Comparison of ENCODE assay signal across 8 mouse cellular contexts in the genomic region with DNA sequence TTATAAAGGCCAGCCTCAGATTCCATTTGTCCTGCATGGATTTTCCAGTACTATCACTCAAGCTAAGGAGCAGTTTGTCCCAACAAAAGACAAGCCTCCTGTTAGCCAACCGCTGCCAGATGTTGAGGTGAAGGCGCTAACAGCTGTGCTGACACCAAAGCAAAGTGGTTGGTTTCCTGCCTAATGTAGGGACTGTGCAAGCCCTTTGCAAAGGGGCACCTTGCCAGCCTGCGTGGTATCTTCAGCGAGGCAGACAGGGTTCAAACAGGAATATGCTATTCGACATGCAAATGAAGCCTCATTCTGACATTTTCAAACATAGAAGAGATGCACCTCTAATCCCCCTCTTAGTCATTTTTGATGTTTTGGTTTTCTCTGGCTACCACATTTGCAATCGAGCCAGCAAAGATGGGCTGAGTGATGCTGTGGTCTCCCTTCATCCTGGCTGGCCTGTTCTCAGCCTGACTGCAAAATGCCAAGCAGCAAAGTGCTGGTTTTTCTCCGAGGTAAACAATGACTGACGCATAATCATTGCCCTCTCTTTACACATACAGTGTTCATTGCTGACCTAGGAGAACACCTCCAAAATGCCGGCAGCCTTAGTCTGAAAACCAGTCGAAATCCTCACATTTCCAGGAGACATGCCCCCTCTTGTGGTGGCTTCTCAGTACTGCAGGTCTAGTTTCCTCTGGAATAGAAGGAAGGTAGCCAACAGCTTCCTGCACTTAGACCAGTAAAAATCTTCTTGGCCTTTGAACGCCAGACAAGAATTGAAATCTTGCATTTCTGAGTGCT.
DNase-seq lines count a peak whose midpoint lies in the region; ATAC-seq and TF ChIP-seq lines count a peak whose summit lies in the region.

No protein-coding gene starts in this region.

- H3K4me2 ChIP-seq in forebrain, embryonic 12.5 days: peak overlapping the region; percentile 22; the same call in 1 of the 2 replicates
- H3K4me2 ChIP-seq in lung, embryonic 14.5 days: peak overlapping the region; percentile 47

- H3K9ac ChIP-seq in forebrain, embryonic 12.5 days: no peak overlapping the region
- H3K9ac ChIP-seq in lung, embryonic 14.5 days: no peak overlapping the region

- no peaks in the 10 kb centered on the region; the same call in 1 of the 2 replicates for H3K27me3 ChIP-seq in G1E (ENCODE audit: insufficient read depth, low read length)
- H3K27me3 ChIP-seq in forebrain, embryonic 12.5 days: no peaks in the 10 kb centered on the region
- no peaks in the 10 kb centered on the region for H3K27me3 ChIP-seq in lung, embryonic 14.5 days (ENCODE audit: insufficient read depth, low read length)
- H3K27me3 ChIP-seq in thymus, adult 2 months (ENCODE audit: control insufficient read depth, insufficient read depth, low read length): no peaks in the 10 kb centered on the region

- WGBS in forebrain, embryonic 12.5 days: 50% methylated on average over 11 of the region's 11 CpGs
- WGBS in lung, embryonic 14.5 days: 37% methylated on average over 11 of the region's 11 CpGs
- 11% methylated on average over 11 of the region's 11 CpGs for WGBS in thymus, adult 2 months

- DNase-seq in G1E (ENCODE audit: low spot score): peak; percentile 30
- peak; percentile 75 for DNase-seq in c-Kit-positive CD71-positive TER-119-positive erythroid progenitor cells, embryonic 14.5 days (ENCODE audit: low spot score)
- peak; percentile 71 to 86 for DNase-seq in heart, postnatal 14 days
- DNase-seq in layer of hippocampus, adult 2 months (ENCODE audit: low spot score in 2 of 2): peak; percentile 74 to 91
- DNase-seq in lung, embryonic 14.5 days: peak; percentile 94
- peak; percentile 62 for DNase-seq in ovary, postnatal 10 days (ENCODE audit: low spot score)
- peak; percentile 85 for DNase-seq in thymus, adult 2 months

- no peaks in the 10 kb centered on the region for H3K36me3 ChIP-seq in G1E (replicated peaks)
- H3K36me3 ChIP-seq in forebrain, embryonic 12.5 days (replicated peaks): no peaks in the 10 kb centered on the region
- no peaks in the 10 kb centered on the region for H3K36me3 ChIP-seq in lung, embryonic 14.5 days (ENCODE audit: insufficient read depth)
- no peaks in the 10 kb centered on the region for H3K36me3 ChIP-seq in thymus, adult 2 months (ENCODE audit: control insufficient read depth, insufficient read depth, low read length)

- ATAC-seq in G1E (ENCODE audit: extremely low read depth, insufficient number of reproducible peaks, low FRiP score, poor library complexity, severe bottlenecking): no peak
- ATAC-seq in forebrain, embryonic 12.5 days (ENCODE audit: low FRiP score): 0 out of 2 replicates have a peak, but pooled peaks have one; percentile 36
- peak; percentile 44; the same call in 1 of the 2 replicates for ATAC-seq in lung, embryonic 14.5 days (ENCODE audit: insufficient read depth)

- peak; percentile 89 for TF ChIP-seq CTCF in G1E (IDR thresholded peaks at IDR 0.05; ENCODE audit: low read depth, low read length)
- TF ChIP-seq CTCF in layer of hippocampus, adult 2 months (conservative IDR thresholded peaks at IDR 0.05): peak; percentile 97
- peak; percentile 96 for TF ChIP-seq CTCF in lung, embryonic 14.5 days (IDR thresholded peaks at IDR 0.05; ENCODE audit: low read depth)
- TF ChIP-seq CTCF in thymus, adult 2 months (IDR thresholded peaks at IDR 0.05; ENCODE audit: borderline replicate concordance, control insufficient read depth, extremely low read depth, insufficient read depth, low read length, poor library complexity): no peak

- peaks cover 26% of the 10 kb centered on the region for H3K4me1 ChIP-seq in G1E (ENCODE audit: insufficient read depth, low read depth, low read length)
- no peaks in the 10 kb centered on the region for H3K4me1 ChIP-seq in forebrain, embryonic 12.5 days
- no peaks in the 10 kb centered on the region for H3K4me1 ChIP-seq in lung, embryonic 14.5 days (ENCODE audit: insufficient read depth)
- H3K4me1 ChIP-seq in thymus, adult 2 months (replicated peaks; ENCODE audit: control insufficient read depth, insufficient read depth, low read length): peaks cover 15% of the 10 kb centered on the region

- no peak overlapping the region for H3K27ac ChIP-seq in forebrain, embryonic 12.5 days
- H3K27ac ChIP-seq in layer of hippocampus, adult 2 months: peak overlapping the region; percentile 64; the same call in 1 of the 2 replicates
- no peak overlapping the region for H3K27ac ChIP-seq in lung, embryonic 14.5 days (ENCODE audit: low read depth)
- H3K27ac ChIP-seq in thymus, adult 2 months (ENCODE audit: control insufficient read depth, insufficient read depth, low read length): peak overlapping the region; percentile 6; the same call in 1 of the 2 replicates

- no peak for TF ChIP-seq POLR2A in thymus, adult 2 months (IDR thresholded peaks at IDR 0.05; ENCODE audit: control insufficient read depth, extremely low read depth, insufficient read depth, low read length, poor library complexity)

- intact Hi-C loops in heart, postnatal 14 days (cut with DNase I): loop anchor here (10.0 kb wide), 1 partner anchor 471 kb away; no protein-coding TSS in a partner anchor

- H3K9me3 ChIP-seq in G1E (replicated peaks): no peaks in the 10 kb centered on the region
- no peaks in the 10 kb centered on the region for H3K9me3 ChIP-seq in forebrain, embryonic 12.5 days
- H3K9me3 ChIP-seq in lung, embryonic 14.5 days (ENCODE audit: low read depth, low read length): no peaks in the 10 kb centered on the region

- no peak overlapping the region for H3K4me3 ChIP-seq in G1E (ENCODE audit: low read depth, low read length)
- H3K4me3 ChIP-seq in forebrain, embryonic 12.5 days (replicated peaks): no peak overlapping the region
- peak overlapping the region; percentile 34 for H3K4me3 ChIP-seq in layer of hippocampus, adult 2 months
- no peak overlapping the region for H3K4me3 ChIP-seq in lung, embryonic 14.5 days (ENCODE audit: low read depth, low read length)
- peak overlapping the region; percentile 23 for H3K4me3 ChIP-seq in thymus, adult 2 months (ENCODE audit: control insufficient read depth, insufficient read depth, low read length)

Comparison
In these comparisons a context has a peak if more than half of its experiments do, and no peak if none do; other contexts are left out.
1. DNase-seq: peak in every context shown above with its lines; median percentile 94 in lung, embryonic 14.5 days; 85 in thymus, adult 2 months; 82 in layer of hippocampus, adult 2 months; 78 in heart, postnatal 14 days; 75 in c-Kit-positive CD71-positive TER-119-positive erythroid progenitor cells, embryonic 14.5 days; 62 in ovary, postnatal 10 days; 30 in G1E.
2. H3K4me3 ChIP-seq: peak in layer of hippocampus, adult 2 months (single experiment) and thymus, adult 2 months (single experiment); none in G1E (single experiment), forebrain, embryonic 12.5 days (single experiment) and lung, embryonic 14.5 days (single experiment).
3. H3K27ac ChIP-seq: peak in layer of hippocampus, adult 2 months (single experiment) and thymus, adult 2 months (single experiment); none in forebrain, embryonic 12.5 days (single experiment) and lung, embryonic 14.5 days (single experiment).